Mouse (Mus musculus) kidney, postnatal 0 days (tissue): ENCODE results near the gene Greb1. TPM values are rescaled to one million over a fixed set of nuclear protein-coding genes. Genes with fewer than 3 reads are reported as not detected.

Source experiments
- ATAC-seq: fragments of 200-750 bp; cut with Nextera tagmentation; replicated peaks from 2 replicates; pipeline ENCODE4 v1.8.0; 2017; ENCODE audit warnings: low read depth, moderate number of reproducible peaks, moderate TSS enrichment, moderate library complexity; ENCODE audit not compliant: low FRiP score
- DNase-seq: peaks from one replicate; pipeline ENCODE4 v3.0.0-alpha.2; 2016; ENCODE audit warnings: low spot score
- H3K27ac ChIP-seq: fragments of 300-500 bp; sonication (generic); 2 replicates; pipeline ENCODE4 v1.5.1; 2014; ENCODE audit warnings: mild to moderate bottlenecking
- H3K27me3 ChIP-seq: fragments of 300-500 bp; sonication (generic); 2 replicates; pipeline ENCODE4 v1.6.1; 2014; ENCODE audit warnings: low read length, mixed read lengths; ENCODE audit not compliant: insufficient read depth
- H3K36me3 ChIP-seq: fragments of 300-500 bp; sonication (generic); 2 replicates; pipeline ENCODE4 v1.6.1; 2014; ENCODE audit warnings: low read length, mixed read lengths; ENCODE audit not compliant: insufficient read depth
- H3K4me1 ChIP-seq: fragments of 300-500 bp; sonication (generic); replicated peaks from 2 replicates; pipeline ENCODE4 v1.6.1; 2014; ENCODE audit warnings: antibody characterized with exemption, low read length, mixed read lengths; ENCODE audit not compliant: insufficient read depth
- H3K4me2 ChIP-seq: fragments of 300-500 bp; sonication (generic); 2 replicates; pipeline ENCODE4 v1.6.1; 2014; ENCODE audit warnings: mild to moderate bottlenecking, low read length, moderate library complexity, mixed read lengths
- H3K4me3 ChIP-seq: fragments of 300-500 bp; sonication (generic); replicated peaks from 2 replicates; pipeline ENCODE4 v1.5.1; 2014; ENCODE audit warnings: low read depth, low read length
- H3K9ac ChIP-seq: fragments of 300-500 bp; sonication (generic); 2 replicates; pipeline ENCODE4 v1.6.1; 2014; ENCODE audit warnings: low read depth, low read length
- H3K9me3 ChIP-seq: fragments of 300-500 bp; sonication (generic); replicated peaks from 2 replicates; pipeline ENCODE4 v1.6.1; 2016; ENCODE audit warnings: low read length, inconsistent platforms, mixed read lengths
- CTCF ChIP-seq: IDR thresholded peaks from 2 replicates; pipeline ENCODE4 v1.5.1; 2016; ENCODE audit warnings: antibody characterized with exemption, low read depth, mild to moderate bottlenecking, moderate library complexity
- WGBS: fragments of 180-500 bp; shearing (Covaris S2); extraction: QIAGEN DNeasy Blood & Tissue Kit; methylation state at CpG from one replicate; pipeline ENCODE4 v1.1.7; 2014; 5-methylcytosine and 5-hydroxymethylcytosine counted together
- polyA plus RNA-seq: library from polyadenylated mRNA; unstranded; fragments of >200 nt; fragmentation: Nextera tagmentation; extraction: Ambion mirVana; gene quantifications from 2 replicates; pipeline ENCODE4 v1.2.1, GENCODE M21; 2015

The Greb1 gene
- polyA plus RNA-seq, 1 experiment from 2014 or later = 1.3 TPM

DNA sequence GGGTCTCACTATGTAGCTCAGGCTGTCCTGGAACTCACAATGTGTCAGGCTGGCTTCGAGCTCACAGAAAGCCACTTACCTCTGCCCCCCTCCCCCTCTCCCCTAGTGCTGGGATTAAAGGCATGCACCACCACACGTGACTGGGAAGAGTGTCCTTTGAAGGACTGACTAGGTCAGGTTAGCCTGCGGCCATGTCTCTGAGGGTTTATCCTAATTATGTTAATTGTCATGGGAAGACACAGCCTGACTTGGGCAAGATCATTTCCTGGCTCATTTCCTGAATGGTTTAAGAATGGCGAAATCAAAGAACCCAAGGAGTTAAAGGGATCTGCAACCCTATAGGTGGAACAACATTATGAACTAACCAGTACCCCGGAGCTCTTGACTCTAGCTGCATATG lies 105.9 kb downstream of the Greb1 start:
- 74% methylated on average over 5 of the region's 5 CpGs for whole genome bisulfite sequencing

DNA sequence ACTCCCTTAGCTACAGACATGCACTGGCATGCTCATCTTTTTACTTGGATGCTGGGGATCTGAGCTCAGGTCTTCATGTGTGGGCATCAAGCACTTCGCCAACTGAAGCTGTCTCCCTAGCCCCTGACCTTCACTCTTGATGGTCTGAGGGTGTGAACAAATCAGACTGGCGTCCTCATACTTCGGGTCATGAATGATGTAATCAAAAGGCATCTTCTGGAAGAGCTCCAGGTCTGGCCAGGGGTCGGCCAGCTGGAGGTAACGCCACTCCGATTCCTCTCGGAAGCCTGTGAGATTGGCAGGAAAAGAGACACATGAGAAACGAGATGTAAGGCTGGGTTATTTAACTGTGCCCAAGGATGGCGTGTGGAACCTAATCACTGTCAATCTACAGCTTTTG lies 110.1 kb downstream of the Greb1 start:
- Histone ChIP-seq H3K27ac (no peak overlapping the region), H3K9me3 (no peaks in the 10 kb centered on the region), H3K4me2 (no peak overlapping the region), H3K4me3 (no peak overlapping the region), H3K9ac (no peak overlapping the region), H3K27me3 (no peaks in the 10 kb centered on the region), H3K36me3 (no peaks in the 10 kb centered on the region), H3K4me1 (no peaks in the 10 kb centered on the region)
- TF ChIP-seq CTCF = no peak
- WGBS = 90% methylated on average over 9 of the region's 9 CpGs
- ATAC-seq (no peak), DNase-seq (no peak)

More for the DNA sequence above, 105.9 kb downstream of the Greb1 start:
- H3K27ac ChIP-seq = no peak overlapping the region
- no peaks in the 10 kb centered on the region for H3K36me3 ChIP-seq
- no peak overlapping the region for H3K4me3 ChIP-seq
- H3K9ac ChIP-seq = no peak overlapping the region
- TF ChIP-seq CTCF = no peak
- no peaks in the 10 kb centered on the region for H3K27me3 ChIP-seq
- H3K4me1 ChIP-seq = no peaks in the 10 kb centered on the region
- ATAC-seq (no peak), DNase-seq (no peak)
- H3K4me2 ChIP-seq = no peak overlapping the region
- H3K9me3 ChIP-seq = no peaks in the 10 kb centered on the region

DNA sequence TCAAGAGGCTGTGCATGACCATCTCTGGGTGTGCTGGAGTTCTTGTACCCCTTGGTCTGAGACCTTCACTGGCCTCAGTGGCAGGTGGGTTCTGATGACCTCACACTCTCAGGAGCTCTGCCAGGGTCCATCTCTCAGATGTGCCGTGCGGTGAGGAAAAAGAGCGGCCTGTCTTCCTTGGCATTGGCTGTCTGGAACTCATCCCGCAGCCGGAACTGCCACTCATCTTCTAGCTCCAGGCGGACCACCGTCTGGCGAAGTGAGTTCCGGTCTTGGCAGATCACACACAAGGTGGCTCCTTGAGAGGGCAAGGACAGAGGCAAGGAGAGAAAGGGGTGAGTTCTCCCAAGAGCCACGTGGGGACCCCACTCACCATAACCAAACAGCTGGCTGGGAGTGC lies 128.4 kb downstream of the Greb1 start:
- WGBS = 94% methylated on average over 10 of the region's 10 CpGs
- H3K27ac ChIP-seq = no peak overlapping the region
- H3K4me2 ChIP-seq = no peak overlapping the region
- no peaks in the 10 kb centered on the region for H3K36me3 ChIP-seq
- ATAC-seq (no peak), DNase-seq (no peak)
- H3K9me3 ChIP-seq = no peaks in the 10 kb centered on the region
- H3K27me3 ChIP-seq = no peaks in the 10 kb centered on the region
- no peaks in the 10 kb centered on the region for H3K4me1 ChIP-seq
- no peak overlapping the region for H3K4me3 ChIP-seq
- no peak overlapping the region for H3K9ac ChIP-seq
- no peak for TF ChIP-seq CTCF

DNA sequence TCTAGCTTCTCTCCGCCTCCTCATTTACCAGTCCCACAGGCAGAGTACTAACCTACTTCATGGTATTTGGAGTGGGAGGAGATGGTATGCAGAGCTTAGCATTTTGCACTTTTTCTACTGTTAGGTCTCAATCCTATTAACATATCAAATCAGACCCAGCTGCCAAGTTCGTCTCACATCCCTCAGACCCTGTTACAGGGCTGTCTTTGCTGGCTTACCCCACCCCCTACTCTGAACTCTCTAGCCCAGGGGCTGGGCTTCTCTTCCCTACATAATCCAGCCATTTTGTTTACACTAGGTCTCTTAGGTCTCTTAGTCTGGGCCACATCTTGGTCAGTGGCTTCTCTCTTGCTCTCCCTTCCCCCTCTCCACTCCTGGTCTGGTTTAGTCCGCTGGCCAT lies 131.5 kb downstream of the Greb1 start:
- DNase-seq (no peak), ATAC-seq (no peak)
- Histone ChIP-seq H3K4me2 (no peak overlapping the region), H3K9ac (no peak overlapping the region), H3K27me3 (no peaks in the 10 kb centered on the region), H3K9me3 (no peaks in the 10 kb centered on the region), H3K4me1 (no peaks in the 10 kb centered on the region), H3K36me3 (no peaks in the 10 kb centered on the region), H3K27ac (no peak overlapping the region), H3K4me3 (no peak overlapping the region)
- whole genome bisulfite sequencing = 71% methylated on average over 3 of the region's 3 CpGs
- no peak for TF ChIP-seq CTCF

DNA sequence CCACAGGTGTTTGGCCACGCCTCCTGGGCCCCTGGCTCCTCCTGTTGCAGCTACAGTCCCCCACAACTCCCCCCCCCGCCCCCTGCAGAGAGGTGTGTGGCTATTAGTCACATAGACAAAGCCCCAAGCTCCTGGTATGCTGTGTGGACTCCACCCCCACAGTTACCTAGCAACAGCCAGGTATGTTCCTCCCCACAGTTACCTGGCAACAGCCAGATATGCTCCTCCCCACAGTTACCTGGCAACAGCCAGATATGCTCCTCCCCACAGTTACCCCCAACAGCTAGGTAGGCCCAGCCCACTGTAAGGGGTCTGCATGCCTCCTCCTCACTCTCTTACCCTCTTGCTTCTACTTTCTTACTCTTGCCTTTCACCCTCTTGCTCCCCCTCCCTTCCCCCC lies 135.7 kb downstream of the Greb1 start:
- DNase-seq = no peak
- no peaks in the 10 kb centered on the region for H3K4me1 ChIP-seq
- no peak overlapping the region for H3K27ac ChIP-seq
- no peak for TF ChIP-seq CTCF
- H3K9me3 ChIP-seq = no peaks in the 10 kb centered on the region
- no peak overlapping the region for H3K4me3 ChIP-seq
- H3K27me3 ChIP-seq = no peaks in the 10 kb centered on the region
- ATAC-seq = peak; percentile 46; the same call in 1 of the 2 replicates
- no peak overlapping the region for H3K4me2 ChIP-seq
- no peak overlapping the region for H3K9ac ChIP-seq
- WGBS = 0% methylated on average over 2 of the region's 2 CpGs
- H3K36me3 ChIP-seq = no peaks in the 10 kb centered on the region

DNA sequence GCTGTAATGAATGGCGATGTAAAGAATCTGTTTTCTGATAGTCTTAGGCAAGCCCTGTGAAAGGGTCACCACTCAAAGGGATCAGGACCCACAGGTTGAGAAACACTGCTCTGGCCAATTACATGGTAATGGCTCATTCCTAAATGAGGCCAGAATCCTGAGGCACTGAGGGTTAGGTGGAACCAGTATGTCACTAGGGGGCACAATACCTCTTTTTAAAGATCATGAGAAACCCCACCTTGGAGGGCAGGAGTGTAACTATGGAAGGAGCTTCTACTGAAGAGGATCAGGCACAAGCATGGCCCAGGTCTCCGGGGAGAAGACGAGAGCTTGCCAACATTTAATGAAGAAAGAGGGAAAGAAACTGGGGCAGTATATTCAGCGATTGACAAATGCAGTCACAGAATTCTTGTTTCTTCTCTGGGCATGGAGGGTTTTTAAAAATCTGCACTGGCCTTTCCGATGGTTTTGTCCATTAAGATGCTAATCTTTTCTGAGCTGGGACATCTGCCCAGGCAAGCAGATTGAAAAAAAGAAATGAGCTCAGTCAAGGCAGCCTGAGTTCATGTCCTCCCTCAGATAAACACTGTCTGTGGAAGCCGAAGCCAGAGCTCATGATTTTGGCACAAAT lies 137.6 kb downstream of the Greb1 start:
- Histone ChIP-seq H3K9ac (no peak overlapping the region), H3K4me1 (no peaks in the 10 kb centered on the region), H3K9me3 (no peaks in the 10 kb centered on the region), H3K27me3 (no peaks in the 10 kb centered on the region), H3K27ac (no peak overlapping the region), H3K36me3 (no peaks in the 10 kb centered on the region), H3K4me3 (no peak overlapping the region), H3K4me2 (no peak overlapping the region)
- TF ChIP-seq CTCF = 0 out of 2 replicates have a peak, but pooled peaks have one; percentile 11
- DNase-seq (no peak), ATAC-seq (no peak)
- WGBS = 64% methylated on average over 6 of the region's 6 CpGs

DNA sequence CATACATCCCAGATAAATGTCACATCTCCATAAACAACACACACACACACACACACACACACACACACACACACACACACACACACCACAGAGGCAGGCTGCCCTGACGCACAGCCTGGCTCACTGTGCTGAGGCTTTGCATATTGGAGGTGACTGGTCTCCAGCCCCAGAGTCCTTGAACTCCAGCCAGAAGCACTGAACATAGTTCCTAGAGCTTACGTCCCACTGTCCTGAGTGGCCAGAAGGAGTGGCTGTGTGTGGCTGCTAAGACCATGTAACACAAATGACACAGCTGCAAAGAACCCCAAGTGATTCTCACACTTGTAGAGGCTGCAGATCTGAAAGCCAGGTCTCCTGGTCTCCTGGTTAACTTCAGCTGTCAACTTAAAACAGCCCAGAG lies 138.8 kb downstream of the Greb1 start:
- WGBS = 77% methylated on average over 2 of the region's 2 CpGs

More for the DNA sequence above, 138.8 kb downstream of the Greb1 start:
- Histone ChIP-seq H3K27ac (no peak overlapping the region), H3K4me1 (no peaks in the 10 kb centered on the region), H3K27me3 (no peaks in the 10 kb centered on the region), H3K9ac (no peak overlapping the region), H3K4me3 (no peak overlapping the region), H3K36me3 (no peaks in the 10 kb centered on the region), H3K9me3 (no peaks in the 10 kb centered on the region), H3K4me2 (no peak overlapping the region)
- no peak for TF ChIP-seq CTCF
- ATAC-seq = no peak
- no peak for DNase-seq
